Mouse (Mus musculus) hematopoietic stem cell, adult 5-6 weeks (primary cell): ENCODE results near the gene Gpr180. TPM values are rescaled to one million over a fixed set of nuclear protein-coding genes. Genes with fewer than 3 reads are reported as not detected.
A peak's percentile ranks its signal among the peaks of the same experiment; 100 is the strongest.

Source experiments
- ATAC-seq, 2 experiments: fragments of 125-278 bp in 1 of 2; replicated peaks in 1 of 2; 2 replicates each; pipeline ENCODE4 v1.8.0; 2016 to 2017; ENCODE audit warnings: inconsistent platforms in 2 of 2, mild to moderate bottlenecking in 2 of 2, moderate number of reproducible peaks in 2 of 2, low read depth in 1 of 2, moderate TSS enrichment in 1 of 2; ENCODE audit not compliant: low FRiP score in 2 of 2, poor library complexity in 2 of 2, severe bottlenecking in 2 of 2, insufficient read depth in 1 of 2, low TSS enrichment in 1 of 2
- total RNA-seq: library from RNA; stranded (forward); fragments of 172-1452, 232-1000 nt; gene quantifications from 2 replicates; pipeline ENCODE4 v1.2.3, GENCODE M21; 2017

The Gpr180 gene
- total RNA-seq, 1 experiment from 2014 or later, result 10.8 TPM

DNA sequence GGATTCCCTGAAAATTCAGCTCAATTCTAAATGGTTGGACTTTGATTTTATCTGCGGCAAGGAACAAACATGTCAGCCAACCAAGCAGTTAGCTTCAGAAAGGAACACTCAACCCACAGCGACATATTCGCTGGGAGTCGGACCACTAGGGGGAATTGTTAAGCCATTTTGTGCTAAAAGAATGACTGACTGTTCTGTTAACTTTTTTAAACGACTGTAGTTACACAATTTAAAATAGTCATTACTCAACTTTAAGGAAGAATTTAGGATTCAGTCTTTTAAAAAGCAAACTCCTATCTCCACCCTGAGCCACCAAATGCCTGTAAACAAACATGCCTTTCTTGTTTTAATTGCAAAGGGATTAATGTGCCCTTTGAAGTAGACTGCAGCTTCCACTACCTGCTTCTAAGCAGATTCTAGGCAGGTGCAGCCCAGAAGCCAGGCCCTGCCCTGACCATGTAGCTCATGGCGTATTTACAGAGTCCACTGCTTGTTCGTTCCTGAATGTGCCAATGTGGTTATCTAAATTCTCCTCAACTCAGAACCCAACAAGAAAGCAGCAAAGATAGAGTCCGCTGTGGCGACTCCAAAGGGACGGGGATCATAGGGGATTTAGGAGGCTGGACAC is 56.2 kb downstream of the Gpr180 start:
- ATAC-seq, result no peak

DNA sequence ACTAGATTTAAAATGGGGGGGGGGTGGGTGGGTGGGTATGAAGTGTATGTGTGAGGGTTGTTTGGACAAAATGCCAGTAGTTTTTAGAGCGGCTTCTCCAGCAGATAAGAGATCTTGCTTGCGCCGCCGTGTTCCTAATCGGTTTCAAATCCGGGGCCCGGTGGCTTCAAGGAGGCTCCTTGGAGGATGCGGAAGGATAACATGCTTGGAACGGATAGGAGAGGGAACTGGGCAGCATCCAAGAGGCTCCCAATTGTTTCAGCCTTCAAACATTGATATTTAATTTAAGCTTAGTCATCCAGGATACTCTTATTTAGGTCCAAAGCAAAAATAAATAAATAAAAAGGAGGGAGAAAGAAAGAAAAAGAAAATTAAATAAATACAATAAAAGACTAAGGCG is 56.7 kb downstream of the Gpr180 start:
- no peak for ATAC-seq

- no peak for ATAC-seq
These were observed 57.4 kb downstream of the Gpr180 start for GRCm38 (mm10) chr14:118194219-118194914.

DNA sequence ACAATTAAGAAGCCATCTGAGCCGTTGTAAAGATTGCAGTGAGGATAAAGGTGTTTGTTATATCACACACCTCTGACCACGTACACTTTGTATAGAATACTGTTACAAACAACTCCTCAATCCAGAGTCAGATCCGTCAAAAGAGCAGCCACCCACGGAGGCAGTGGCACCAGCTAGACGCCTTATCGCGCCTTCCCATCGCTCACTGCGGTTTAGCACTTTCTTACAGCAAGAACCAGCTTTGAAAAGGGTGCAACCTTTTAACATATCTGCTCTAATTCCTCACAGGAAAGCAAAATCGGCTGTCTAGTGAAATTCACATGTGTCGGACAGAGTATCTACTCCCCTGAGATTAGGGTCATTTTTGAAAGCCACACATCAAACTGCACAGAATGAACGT is 60.1 kb downstream of the Gpr180 start:
- ATAC-seq, result no peak

DNA sequence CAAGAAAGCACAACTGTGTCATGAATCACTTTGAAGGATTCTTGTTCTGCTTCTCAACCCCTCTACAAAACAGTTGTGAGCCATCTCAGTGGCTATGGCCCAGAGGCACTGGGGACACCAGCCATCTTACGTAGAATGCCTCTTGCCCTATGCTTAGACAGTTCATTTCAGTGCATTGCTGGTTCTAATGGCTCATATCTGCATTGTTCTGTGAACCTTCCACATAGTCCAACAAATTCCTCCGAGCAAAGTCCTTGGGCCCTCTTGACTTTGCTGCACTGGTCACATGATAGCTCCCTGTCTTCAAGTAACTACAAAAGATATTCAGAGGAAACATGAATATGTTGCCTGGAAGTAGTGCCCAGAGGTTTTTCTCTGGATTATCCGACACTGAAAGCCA is 63.8 kb downstream of the Gpr180 start:
- no peak for ATAC-seq

GRCm38 (mm10) chr14:118202006-118202405 is 65.0 kb downstream of the Gpr180 start:
- no peak for ATAC-seq

- no peak for ATAC-seq
These were observed 66.1 kb downstream of the Gpr180 start for GRCm38 (mm10) chr14:118203031-118203430.

DNA sequence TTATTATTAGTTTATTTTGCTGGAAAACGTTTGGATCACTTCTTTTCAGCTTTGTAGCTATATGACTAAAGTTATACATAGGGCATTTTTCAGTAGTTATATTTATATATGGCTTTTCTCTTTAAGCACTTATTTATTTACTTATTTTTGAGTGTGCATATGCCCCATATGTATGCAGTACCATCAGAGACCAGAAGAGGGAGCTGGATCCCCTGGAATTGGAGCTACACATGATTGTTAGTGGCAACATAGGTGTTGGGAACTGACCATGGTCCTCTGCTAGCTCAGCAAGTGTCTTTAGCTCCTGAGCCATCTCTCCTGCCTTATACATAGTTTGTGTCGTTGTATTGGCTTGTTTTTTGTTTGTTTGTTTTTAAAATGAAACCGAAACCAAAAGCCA is 70.4 kb downstream of the Gpr180 start:
- no peak for ATAC-seq

- 0 out of 4 replicates have a peak, but pooled peaks of 1 of the 2 experiments have one; percentile 36 for ATAC-seq
These were observed 72.7 kb downstream of the Gpr180 start for GRCm38 (mm10) chr14:118209642-118210041.

- ATAC-seq, result no peak
These were observed 75.3 kb downstream of the Gpr180 start for GRCm38 (mm10) chr14:118212188-118212804.

Other genes starting within 250 kb of the Gpr180 start
- 0.20 TPM in 1 of 2 replicates, not detected in the other for gene Dct, start 84.9 kb upstream of the Gpr180 start, total RNA-seq
- gene Tgds, start 4.4 kb upstream of the Gpr180 start, total RNA-seq, result 25.0 and 27.0 TPM in 2 replicates
- not detected in 2 replicates for gene Sox21, start 99.9 kb downstream of the Gpr180 start, total RNA-seq
- not detected in 2 replicates for gene Gm9376, start 129.8 kb downstream of the Gpr180 start, total RNA-seq